Mouse (Mus musculus) embryonic facial prominence, embryonic 13.5 days (tissue): ENCODE measurements around the gene Sfrp4. TPM values are rescaled to one million over a fixed set of nuclear protein-coding genes. Genes with fewer than 3 reads are reported as not detected.
"Not testable (repeated sequence)": the region's sequence is repeated elsewhere in the genome, so short reads cannot be mapped to it uniquely, and the experiment has no call there.

Experiments used
- ATAC-seq: fragments of 200-750 bp; cut with Nextera tagmentation; 2 replicates; pipeline ENCODE4 v1.8.0; 2017; ENCODE audit warnings: low read depth; ENCODE audit not compliant: insufficient number of reproducible peaks, insufficient read depth, low FRiP score, low TSS enrichment
- H3K27ac ChIP-seq: fragments of 300-500 bp; sonication (generic); 2 replicates; pipeline ENCODE4 v1.5.1; 2015; ENCODE audit warnings: moderate library complexity, mild to moderate bottlenecking, inconsistent platforms
- H3K27me3 ChIP-seq: fragments of 300-500 bp; sonication (generic); 2 replicates; pipeline ENCODE4 v1.6.1; 2015; ENCODE audit warnings: mild to moderate bottlenecking, inconsistent platforms
- H3K36me3 ChIP-seq: fragments of 300-500 bp; sonication (generic); 2 replicates; pipeline ENCODE4 v1.6.1; 2015; ENCODE audit warnings: mild to moderate bottlenecking, inconsistent platforms
- H3K4me1 ChIP-seq: fragments of 300-500 bp; sonication (generic); 2 replicates; pipeline ENCODE4 v1.6.1; 2015; ENCODE audit warnings: inconsistent platforms
- H3K4me2 ChIP-seq: fragments of 300-500 bp; sonication (generic); 2 replicates; pipeline ENCODE4 v1.6.1; 2015; ENCODE audit warnings: moderate library complexity, mild to moderate bottlenecking, inconsistent platforms
- H3K4me3 ChIP-seq: fragments of 300-500 bp; sonication (generic); 2 replicates; pipeline ENCODE4 v1.5.1; 2015; ENCODE audit warnings: mild to moderate bottlenecking, inconsistent platforms
- H3K9ac ChIP-seq: fragments of 300-500 bp; sonication (generic); 2 replicates; pipeline ENCODE4 v1.6.1; 2015; ENCODE audit warnings: mild to moderate bottlenecking, inconsistent platforms
- H3K9me3 ChIP-seq: fragments of 300-500 bp; sonication (generic); 2 replicates; pipeline ENCODE4 v1.6.1; 2016; ENCODE audit warnings: inconsistent platforms
- WGBS: fragments of 180-500 bp; shearing (Covaris S2); methylation state at CpG from one replicate; pipeline ENCODE4 v1.1.7; 2015; ENCODE audit warnings: mixed read lengths; 5-methylcytosine and 5-hydroxymethylcytosine counted together
- polyA plus RNA-seq: library from polyadenylated mRNA; unstranded; fragments of >200 nt; fragmentation: Nextera tagmentation; extraction: Ambion mirVana; gene quantifications from 2 replicates; pipeline ENCODE4 v1.2.1, GENCODE M21; 2015

Gene Sfrp4
- 15.8 and 34.0 TPM in 2 replicates for polyA plus RNA-seq

DNA sequence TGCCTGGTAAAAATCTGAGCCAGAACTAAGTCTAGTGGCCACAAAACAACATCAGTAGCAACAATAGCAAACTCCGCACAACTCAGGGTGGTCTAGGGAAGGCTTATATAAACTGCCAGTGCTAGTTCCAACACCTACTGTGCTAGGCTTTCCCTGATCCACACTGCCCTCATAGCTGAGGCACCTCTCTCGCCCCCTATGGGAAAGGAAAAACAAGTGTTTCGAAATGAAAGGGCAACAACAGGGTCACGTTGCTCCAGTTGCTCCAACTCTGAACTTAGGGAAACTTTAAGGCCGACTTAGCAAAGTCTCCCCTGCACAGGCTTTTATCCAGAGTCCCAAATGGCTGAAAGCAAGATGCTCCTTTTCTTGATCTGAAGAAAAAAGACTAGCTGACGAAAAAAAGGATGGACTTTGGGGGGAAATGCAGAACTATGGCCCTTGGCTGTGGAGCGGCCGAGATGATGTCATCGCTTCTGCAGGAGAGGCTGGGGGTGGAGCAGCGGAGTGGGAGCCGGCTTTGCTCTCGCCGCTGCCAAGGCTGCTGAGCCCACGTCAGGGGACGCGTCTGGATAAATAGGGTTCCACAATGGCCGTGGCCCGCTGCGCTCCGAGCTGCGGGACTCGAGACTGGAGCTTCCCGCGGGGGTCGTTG lies at the start of gene Sfrp4:
Gene Sfrp4 (plus strand): TSS at position 532 of the 655 bp plus-strand sequence.
- peaks cover 37% of the 10 kb centered on the region for H3K27me3 ChIP-seq
- H3K4me2 ChIP-seq: peak within 1 kb of the TSS; percentile 88
- H3K36me3 ChIP-seq: no peaks in the 10 kb centered on the region
- no peaks in the 10 kb centered on the region for H3K9me3 ChIP-seq
- no peak within 1 kb of the TSS for H3K27ac ChIP-seq
- no peak for ATAC-seq
- WGBS: 4% methylated on average over 25 of the region's 25 CpGs
- H3K9ac ChIP-seq: peak within 1 kb of the TSS; percentile 71
- H3K4me3 ChIP-seq: peak within 1 kb of the TSS; percentile 48
- H3K4me1 ChIP-seq: peaks cover 15% of the 10 kb centered on the region; the same call in 1 of the 2 replicates

DNA sequence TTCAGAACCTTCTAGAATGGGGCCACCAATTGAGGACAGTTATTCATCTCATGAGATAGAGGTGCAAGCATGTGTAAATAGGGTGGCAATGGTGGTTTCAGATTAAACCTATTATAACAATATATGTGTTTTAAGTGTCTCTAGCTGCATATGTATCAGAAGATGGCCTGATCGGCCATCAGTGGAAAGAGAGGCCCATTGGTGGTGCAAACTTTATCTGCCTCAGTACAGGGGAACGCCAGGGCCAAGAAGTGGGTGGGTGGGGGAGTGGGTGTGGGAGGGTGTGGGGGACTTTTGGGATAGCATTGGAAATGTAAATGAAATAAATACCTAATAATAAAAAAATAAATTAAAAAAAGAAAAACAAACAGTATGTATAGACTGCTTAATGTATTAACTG lies 48.2 kb upstream of the Sfrp4 start:
- H3K36me3 ChIP-seq, H3K4me3 ChIP-seq, H3K4me2 ChIP-seq, ATAC-seq, H3K27ac ChIP-seq, H3K4me1 ChIP-seq, H3K27me3 ChIP-seq, H3K9ac ChIP-seq, H3K9me3 ChIP-seq: not testable (repeated sequence)
- WGBS: 86% methylated on average over 2 of the region's 2 CpGs

DNA sequence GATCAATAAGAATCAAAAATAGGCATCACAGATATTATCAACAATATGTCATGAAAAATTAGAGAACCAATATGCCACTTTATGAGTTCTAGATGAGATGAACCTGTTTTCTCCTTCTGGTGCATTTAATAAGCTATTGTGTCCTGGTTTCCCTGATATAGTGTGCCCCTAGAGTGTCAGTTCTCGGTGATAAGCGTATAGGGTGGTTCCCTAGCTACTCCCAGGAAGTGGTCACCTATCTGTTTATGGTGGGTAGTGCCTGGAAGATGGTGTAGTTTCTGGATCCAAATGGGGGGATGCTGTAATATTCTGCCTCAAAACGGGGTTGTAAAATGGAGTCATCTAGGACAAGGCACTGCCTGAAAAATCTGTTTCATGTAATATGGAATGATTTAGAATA lies 47.0 kb upstream of the Sfrp4 start:
- H3K9ac ChIP-seq: no peak overlapping the region
- H3K27me3 ChIP-seq: no peaks in the 10 kb centered on the region
- 86% methylated on average over 3 of the region's 3 CpGs for whole genome bisulfite sequencing
- H3K27ac ChIP-seq: no peak overlapping the region
- H3K4me1 ChIP-seq: no peaks in the 10 kb centered on the region
- H3K4me3 ChIP-seq: no peak overlapping the region
- no peak overlapping the region for H3K4me2 ChIP-seq
- H3K36me3 ChIP-seq: no peaks in the 10 kb centered on the region
- H3K9me3 ChIP-seq: no peaks in the 10 kb centered on the region
- no peak for ATAC-seq

DNA sequence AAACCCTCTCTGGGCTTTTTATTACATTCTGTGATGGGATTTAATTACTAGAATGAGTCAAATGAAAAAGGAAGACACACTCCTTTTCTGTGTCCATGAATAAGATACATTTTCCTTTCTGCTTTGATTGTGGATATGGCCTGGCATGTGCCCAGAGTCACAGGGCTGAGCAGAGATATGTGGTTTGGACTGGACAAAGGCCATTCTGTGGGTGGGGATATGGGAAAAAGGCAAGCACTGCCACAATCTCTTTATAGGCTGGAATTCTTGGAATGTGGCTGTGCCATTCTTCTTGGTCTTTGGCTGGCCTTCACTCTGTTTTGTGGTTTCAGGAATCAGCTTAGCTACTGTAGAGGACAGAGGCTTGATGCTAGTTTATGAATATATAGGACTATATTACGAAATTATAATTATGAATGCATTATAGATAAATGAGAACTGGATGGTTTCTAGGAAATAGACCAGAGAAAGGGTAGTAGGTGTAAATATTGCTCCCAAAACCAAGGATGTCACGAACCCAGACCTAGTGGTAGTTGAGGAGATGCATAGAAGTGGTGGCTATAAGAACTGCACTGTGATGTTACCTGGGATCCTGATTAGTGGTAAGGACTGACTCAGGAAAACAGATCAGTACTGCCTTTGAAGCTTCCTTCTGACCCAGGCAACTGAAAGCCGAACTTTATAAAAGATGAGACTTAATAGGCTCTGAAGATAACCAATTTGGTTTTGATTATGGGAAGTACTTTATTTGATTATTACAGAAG lies 31.7 kb upstream of the Sfrp4 start:
- no peak for ATAC-seq
- H3K4me1 ChIP-seq: no peaks in the 10 kb centered on the region
- no peak overlapping the region for H3K27ac ChIP-seq
- H3K4me3 ChIP-seq: no peak overlapping the region
- H3K9ac ChIP-seq: no peak overlapping the region
- no peak overlapping the region for H3K4me2 ChIP-seq
- 85% methylated on average over 3 of the region's 3 CpGs for WGBS
- peaks cover 3% of the 10 kb centered on the region for H3K36me3 ChIP-seq
- no peaks in the 10 kb centered on the region for H3K27me3 ChIP-seq
- H3K9me3 ChIP-seq: no peaks in the 10 kb centered on the region

DNA sequence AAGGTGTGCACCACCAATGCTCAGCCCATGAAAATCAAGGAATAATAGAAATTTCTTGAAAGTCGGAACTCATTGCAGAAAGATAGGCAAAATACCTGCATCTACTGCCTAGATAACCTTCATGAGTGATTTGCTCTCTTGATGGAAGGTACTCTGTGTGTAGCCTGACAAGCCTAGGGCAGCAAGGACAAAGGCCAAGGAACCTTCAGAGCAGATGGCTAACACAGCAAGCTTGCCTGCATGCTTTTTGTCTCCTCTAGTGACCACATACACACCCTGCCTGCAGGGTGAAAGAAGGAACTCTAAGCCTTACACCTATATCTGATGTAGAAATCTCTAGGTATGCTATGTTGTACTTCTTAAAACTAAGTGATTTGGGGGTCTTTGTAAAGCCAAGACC lies 27.8 kb upstream of the Sfrp4 start:
- Histone ChIP-seq H3K27ac (no peak overlapping the region), H3K4me1 (no peaks in the 10 kb centered on the region)

DNA sequence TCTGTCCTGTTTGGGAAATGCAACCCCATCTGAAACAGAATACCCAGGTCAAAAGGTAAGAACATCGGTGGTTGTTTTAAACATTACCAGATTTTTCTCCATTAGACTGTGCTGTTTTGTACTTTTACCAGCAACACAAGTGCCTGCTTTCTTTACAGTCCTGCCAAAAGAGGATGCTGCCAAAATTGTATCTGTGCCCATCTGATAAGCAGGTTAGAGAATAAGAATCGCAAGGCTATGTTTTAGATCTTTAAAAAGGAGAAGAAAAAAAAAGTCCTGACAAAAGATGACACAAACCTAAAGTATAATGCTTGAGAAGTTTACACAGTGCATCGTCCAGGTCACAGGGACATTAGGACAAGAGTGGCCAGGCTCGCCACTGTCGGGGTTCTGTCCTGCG lies 23.7 kb upstream of the Sfrp4 start:
- no peaks in the 10 kb centered on the region for H3K9me3 ChIP-seq
- H3K27me3 ChIP-seq: no peaks in the 10 kb centered on the region
- H3K27ac ChIP-seq: no peak overlapping the region
- H3K4me1 ChIP-seq: no peaks in the 10 kb centered on the region
- 71% methylated on average over 6 of the region's 6 CpGs for WGBS
- H3K4me3 ChIP-seq: no peak overlapping the region
- H3K9ac ChIP-seq: no peak overlapping the region
- no peak for ATAC-seq
- H3K4me2 ChIP-seq: no peak overlapping the region
- H3K36me3 ChIP-seq: no peaks in the 10 kb centered on the region

More for the DNA sequence above, 27.8 kb upstream of the Sfrp4 start:
- Histone ChIP-seq H3K4me3 (no peak overlapping the region), H3K36me3 (peaks cover 3% of the 10 kb centered on the region), H3K9ac (no peak overlapping the region), H3K27me3 (no peaks in the 10 kb centered on the region), H3K9me3 (no peaks in the 10 kb centered on the region), H3K4me2 (no peak overlapping the region)
- 98% methylated on average over 1 of the region's 1 CpGs for WGBS
- no peak for ATAC-seq

DNA sequence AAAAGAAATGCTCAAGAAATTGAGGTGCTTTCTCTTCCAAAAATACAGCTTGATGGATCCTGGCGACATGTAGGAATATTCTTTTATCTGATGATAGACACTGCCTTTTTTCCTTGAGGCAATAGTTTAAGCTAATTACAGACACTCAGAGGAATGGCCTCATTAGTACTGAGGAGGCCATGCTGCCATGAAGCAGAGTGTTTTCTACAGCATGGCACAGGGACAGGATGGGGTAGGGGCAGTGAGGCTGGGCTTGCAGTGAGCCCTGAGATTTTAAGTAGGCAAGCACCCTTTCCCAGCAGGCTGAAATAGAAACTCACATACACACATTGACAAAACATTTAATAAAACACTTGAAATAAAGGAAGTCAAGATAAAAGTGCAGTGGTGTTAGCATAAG lies 20.4 kb upstream of the Sfrp4 start:
- H3K9me3 ChIP-seq: no peaks in the 10 kb centered on the region
- no peak overlapping the region for H3K9ac ChIP-seq
- H3K27ac ChIP-seq: no peak overlapping the region
- no peaks in the 10 kb centered on the region for H3K4me1 ChIP-seq
- no peak overlapping the region for H3K4me3 ChIP-seq
- H3K4me2 ChIP-seq: no peak overlapping the region
- 31% methylated on average over 1 of the region's 1 CpGs for WGBS
- no peaks in the 10 kb centered on the region for H3K27me3 ChIP-seq
- ATAC-seq: no peak
- no peaks in the 10 kb centered on the region for H3K36me3 ChIP-seq

DNA sequence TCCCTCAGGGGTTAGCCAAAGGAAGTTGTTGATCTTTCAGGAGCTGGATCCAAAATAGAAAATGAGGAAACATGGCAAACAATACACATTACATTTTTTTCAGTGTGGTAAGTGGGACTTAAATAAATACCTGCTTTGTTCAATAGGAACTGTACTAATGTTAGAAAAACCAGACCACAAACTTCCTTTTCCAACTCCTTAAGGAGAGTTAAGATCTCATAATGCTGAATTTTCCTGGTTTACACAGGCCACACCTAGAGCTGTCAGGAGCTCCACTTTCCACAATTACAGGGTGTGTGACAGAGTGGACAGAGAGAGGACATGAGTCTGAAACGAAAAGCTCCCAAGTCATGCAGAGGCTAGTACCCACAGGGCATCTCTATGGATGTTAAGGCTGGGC lies 19.2 kb upstream of the Sfrp4 start:
- H3K4me2 ChIP-seq: no peak overlapping the region
- no peaks in the 10 kb centered on the region for H3K27me3 ChIP-seq
- no peak overlapping the region for H3K27ac ChIP-seq
- no peak overlapping the region for H3K9ac ChIP-seq
- H3K9me3 ChIP-seq: no peaks in the 10 kb centered on the region
- no peak overlapping the region for H3K4me3 ChIP-seq
- H3K36me3 ChIP-seq: no peaks in the 10 kb centered on the region
- ATAC-seq: no peak
- H3K4me1 ChIP-seq: no peaks in the 10 kb centered on the region
- WGBS: 65% methylated on average over 1 of the region's 1 CpGs

DNA sequence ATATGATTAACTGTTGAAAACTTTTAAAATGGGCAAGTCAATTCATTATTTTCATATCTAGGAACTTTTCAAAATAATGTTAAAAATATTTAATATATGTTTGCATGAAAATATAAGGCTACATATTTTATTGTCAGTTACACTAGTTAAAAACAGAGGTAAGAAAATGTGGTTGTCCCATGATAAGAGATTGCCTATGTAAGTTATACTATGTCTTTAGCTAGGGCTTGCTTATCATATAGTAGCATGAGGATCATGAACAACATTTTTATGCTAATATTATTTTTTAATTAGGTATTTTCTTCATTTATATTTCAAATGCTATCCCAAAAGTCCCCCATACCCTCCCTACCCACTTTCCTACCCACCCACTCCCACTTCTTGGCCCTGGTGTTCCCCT lies 18.0 kb upstream of the Sfrp4 start:
- H3K27me3 ChIP-seq: no peaks in the 10 kb centered on the region
- H3K27ac ChIP-seq: no peak overlapping the region
- no peaks in the 10 kb centered on the region for H3K36me3 ChIP-seq
- no peaks in the 10 kb centered on the region for H3K4me1 ChIP-seq
- H3K9me3 ChIP-seq: no peaks in the 10 kb centered on the region
- H3K4me2 ChIP-seq: no peak overlapping the region
- no peak for ATAC-seq
- no peak overlapping the region for H3K9ac ChIP-seq
- no peak overlapping the region for H3K4me3 ChIP-seq

DNA sequence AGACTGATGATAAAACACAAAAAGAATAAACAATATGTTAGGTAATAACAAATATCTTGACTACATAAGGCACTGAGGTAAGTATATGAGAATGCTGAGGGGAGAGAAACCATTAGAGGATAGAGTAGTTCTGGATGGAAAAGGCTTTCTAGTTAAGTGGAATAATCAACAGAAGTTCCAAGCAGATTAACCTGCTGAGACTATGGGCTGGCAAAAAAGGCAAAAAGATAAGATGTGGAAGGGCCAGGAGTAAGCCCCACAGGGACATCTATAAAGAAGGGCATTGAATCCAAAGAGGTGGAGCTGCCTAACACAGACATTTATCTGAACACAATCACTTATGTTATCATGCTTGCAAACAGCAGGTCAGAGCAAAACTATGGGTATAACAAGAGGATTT lies 14.8 kb upstream of the Sfrp4 start:
- no peaks in the 10 kb centered on the region for H3K36me3 ChIP-seq
- H3K4me3 ChIP-seq: no peak overlapping the region
- no peak overlapping the region for H3K27ac ChIP-seq
- H3K4me1 ChIP-seq: no peaks in the 10 kb centered on the region
- H3K27me3 ChIP-seq: no peaks in the 10 kb centered on the region
- no peak overlapping the region for H3K4me2 ChIP-seq
- ATAC-seq: no peak
- no peaks in the 10 kb centered on the region for H3K9me3 ChIP-seq
- H3K9ac ChIP-seq: no peak overlapping the region

DNA sequence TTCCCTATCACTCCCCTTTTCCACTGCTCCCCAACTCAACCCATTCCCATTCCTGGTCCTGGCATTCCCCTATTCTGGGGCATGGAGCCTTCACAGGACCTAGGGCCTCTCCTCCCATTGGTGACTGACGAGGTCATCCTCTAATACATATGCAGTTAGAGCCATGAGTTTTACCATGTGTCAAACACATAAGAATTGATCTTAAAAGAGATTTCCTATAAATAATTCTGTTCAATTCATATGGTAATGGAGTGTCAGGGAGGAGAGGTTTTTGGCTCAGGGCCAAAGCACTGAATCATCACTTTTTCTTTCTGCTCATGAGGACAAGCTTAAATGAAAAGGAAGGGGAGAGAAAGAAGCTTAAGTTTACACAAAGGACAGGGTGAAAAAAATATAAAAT lies 10.6 kb upstream of the Sfrp4 start:
- Histone ChIP-seq H3K36me3 (no peaks in the 10 kb centered on the region), H3K4me2 (no peak overlapping the region), H3K4me3 (no peak overlapping the region), H3K9me3 (no peaks in the 10 kb centered on the region), H3K4me1 (peaks cover 5% of the 10 kb centered on the region), H3K27me3 (no peaks in the 10 kb centered on the region), H3K27ac (no peak overlapping the region), H3K9ac (no peak overlapping the region)
- 81% methylated on average over 1 of the region's 1 CpGs for WGBS
- no peak for ATAC-seq

DNA sequence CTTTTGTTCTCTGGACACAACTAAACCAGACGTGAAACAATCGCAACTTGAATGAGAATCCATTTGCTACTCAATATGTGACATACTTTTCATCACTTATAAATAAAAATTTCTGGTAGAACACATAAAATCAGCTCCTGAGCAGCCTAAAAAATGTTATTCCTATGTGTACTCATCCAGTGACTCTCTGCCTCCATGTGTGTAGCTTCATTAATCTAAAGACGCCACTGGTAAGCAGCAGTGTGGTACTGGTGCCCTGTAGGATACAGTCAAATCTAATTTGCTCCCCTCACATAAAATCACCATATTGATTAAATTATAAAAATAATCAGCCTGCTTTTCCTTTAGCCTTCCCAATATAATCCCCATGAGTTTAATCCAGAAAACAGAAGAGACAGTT lies 9.9 kb upstream of the Sfrp4 start:
- Histone ChIP-seq H3K9ac (no peak overlapping the region), H3K27ac (no peak overlapping the region), H3K4me2 (no peak overlapping the region), H3K9me3 (no peaks in the 10 kb centered on the region), H3K27me3 (no peaks in the 10 kb centered on the region), H3K36me3 (no peaks in the 10 kb centered on the region), H3K4me3 (no peak overlapping the region), H3K4me1 (peaks cover 5% of the 10 kb centered on the region)
- ATAC-seq: no peak
- 80% methylated on average over 3 of the region's 3 CpGs for WGBS
